Mouse (Mus musculus) lung, adult 2 months (tissue): ENCODE data around the gene Txndc16. TPM values are rescaled to one million over a fixed set of nuclear protein-coding genes. Genes with fewer than 3 reads are reported as not detected.

Experiments
- DNase-seq: peaks from one replicate; pipeline ENCODE4 v3.0.0; 2022
- H3K4me1 ChIP-seq: fragments of 200-500 bp; 2 replicates; pipeline ENCODE4 v1.6.1; 2011; ENCODE audit warnings: low read length; ENCODE audit not compliant: control insufficient read depth, insufficient read depth
- H3K4me3 ChIP-seq: fragments of 200-500 bp; replicated peaks from 2 replicates; pipeline ENCODE3; 2011; ENCODE audit warnings: low read depth, mild to moderate bottlenecking, control low read depth, low read length; ENCODE audit errors: extremely low read depth
- CTCF ChIP-seq: fragments of 200-500 bp; IDR thresholded peaks from 2 replicates; pipeline ENCODE4 v1.5.1; 2011; ENCODE audit warnings: mild to moderate bottlenecking, low read length, control low read depth; ENCODE audit not compliant: insufficient read depth
- POLR2A ChIP-seq: fragments of 200-500 bp; IDR thresholded peaks from 2 replicates; pipeline ENCODE4 v1.6.1; 2011; ENCODE audit warnings: low read depth, mild to moderate bottlenecking, control low read depth, low read length, borderline replicate concordance; ENCODE audit errors: extremely low read depth
- WGBS: fragments of 180-500 bp; shearing (Covaris S2); methylation state at CpG from one replicate; pipeline ENCODE4 v1.1.7; 2018; 5-methylcytosine and 5-hydroxymethylcytosine counted together
- polyA plus RNA-seq: library from polyadenylated mRNA; depleted of rRNA; stranded (reverse); fragments of >200 nt; gene quantifications from 2 replicates; pipeline ENCODE4 v1.2.3, GENCODE M21; 2012

Txndc16 gene
- polyA plus RNA-seq, 1 experiment = 7.4 TPM

DNA sequence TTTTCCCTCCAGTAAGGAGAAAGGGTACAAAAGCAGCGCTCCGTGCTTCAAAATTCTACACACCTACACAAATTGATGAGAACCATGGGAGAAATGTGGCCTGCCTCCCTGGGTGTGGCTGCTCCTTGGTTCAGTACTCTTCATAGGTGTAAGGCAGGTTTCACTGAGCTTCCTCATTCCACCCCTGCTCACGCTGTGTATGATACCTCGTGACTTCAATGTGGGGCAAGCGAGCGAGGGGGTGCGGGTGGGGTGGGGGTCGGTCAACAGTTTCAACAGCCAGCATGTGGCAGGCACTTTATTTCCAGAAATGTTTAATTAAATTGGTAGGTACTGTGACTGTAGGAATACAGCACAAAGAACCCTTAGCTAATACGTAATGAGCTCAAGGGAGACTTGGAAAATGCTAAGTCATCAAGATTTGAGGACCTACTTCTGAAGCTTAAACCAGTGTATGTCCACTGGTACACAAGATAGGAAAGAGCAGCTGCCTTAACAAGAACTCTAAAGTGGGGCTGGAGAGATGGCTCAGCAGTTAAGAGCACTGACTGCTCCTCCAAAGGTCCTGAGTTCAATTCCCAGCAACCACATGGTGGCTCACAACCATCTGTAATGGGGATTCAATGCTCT lies 3.3 kb downstream of the Txndc16 start:
- WGBS = 82% methylated on average over 9 of the region's 9 CpGs
- peaks cover 9% of the 10 kb centered on the region; the same call in 1 of the 2 replicates for H3K4me1 ChIP-seq
- no peak for DNase-seq
- no peak overlapping the region for H3K4me3 ChIP-seq
- no peak for TF ChIP-seq POLR2A

- 95% methylated on average over 1 of the region's 1 CpGs for WGBS
- TF ChIP-seq CTCF (no peak), POLR2A (no peak)
- Histone ChIP-seq H3K4me3 (no peak overlapping the region), H3K4me1 (no peaks in the 10 kb centered on the region)
- DNase-seq = no peak
These were observed 8.7 kb downstream of the Txndc16 start for GRCm38 (mm10) chr14:45211431-45211830.

GRCm38 (mm10) chr14:45210683-45211082 lies 9.4 kb downstream of the Txndc16 start:
- 72% methylated on average over 4 of the region's 4 CpGs for WGBS
- DNase-seq = no peak
- Histone ChIP-seq H3K4me1 (no peaks in the 10 kb centered on the region), H3K4me3 (no peak overlapping the region)
- TF ChIP-seq CTCF (no peak), POLR2A (no peak)

GRCm38 (mm10) chr14:45200607-45201006 lies 19.5 kb downstream of the Txndc16 start:
- DNase-seq = no peak
- Histone ChIP-seq H3K4me1 (no peaks in the 10 kb centered on the region), H3K4me3 (no peak overlapping the region)
- no peak for TF ChIP-seq POLR2A
- no peak for TF ChIP-seq CTCF

DNA sequence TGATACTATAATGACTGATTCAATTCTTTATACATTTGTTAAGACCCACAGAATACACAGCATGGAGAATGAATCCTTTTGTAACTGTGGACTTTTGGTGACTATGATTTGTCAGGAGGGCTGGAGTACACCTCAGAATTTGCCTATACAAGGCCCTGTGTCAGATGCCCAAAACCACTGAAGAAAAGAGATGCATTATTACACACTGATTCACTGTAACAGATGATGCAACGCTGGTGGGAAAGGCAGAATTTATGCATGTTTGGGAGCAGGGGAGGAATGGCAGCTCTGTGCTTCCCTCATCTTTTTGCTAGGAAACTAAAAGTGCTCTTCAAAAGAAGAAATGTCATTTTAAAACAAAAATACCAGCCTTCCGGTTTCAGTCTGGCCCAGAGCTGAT lies 29.1 kb downstream of the Txndc16 start:
- DNase-seq = no peak
- Histone ChIP-seq H3K4me1 (no peaks in the 10 kb centered on the region), H3K4me3 (no peak overlapping the region)
- WGBS = 84% methylated on average over 2 of the region's 2 CpGs
- no peak for TF ChIP-seq POLR2A
- no peak for TF ChIP-seq CTCF

DNA sequence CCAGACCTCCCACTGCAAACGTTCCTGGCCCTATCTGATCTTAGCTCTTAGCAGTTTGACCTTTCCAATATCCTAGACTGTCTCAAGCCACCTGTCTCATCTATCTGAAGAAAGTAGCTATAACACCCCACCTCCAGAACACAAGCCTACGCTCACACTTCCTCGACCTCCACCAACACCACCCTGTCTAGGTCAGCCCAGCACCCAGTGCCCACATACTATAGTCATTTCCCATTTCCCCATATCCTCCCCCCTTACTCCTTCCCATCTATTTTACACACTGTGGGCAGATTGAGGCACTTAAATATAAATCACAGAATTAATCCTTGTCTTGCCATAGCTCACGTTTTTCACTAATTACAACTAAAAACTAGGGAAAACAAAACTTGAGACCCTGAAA lies 38.5 kb downstream of the Txndc16 start:
- 64% methylated on average over 4 of the region's 4 CpGs for WGBS
- TF ChIP-seq CTCF = no peak
- no peak for TF ChIP-seq POLR2A
- Histone ChIP-seq H3K4me3 (no peak overlapping the region), H3K4me1 (no peaks in the 10 kb centered on the region)
- no peak for DNase-seq

DNA sequence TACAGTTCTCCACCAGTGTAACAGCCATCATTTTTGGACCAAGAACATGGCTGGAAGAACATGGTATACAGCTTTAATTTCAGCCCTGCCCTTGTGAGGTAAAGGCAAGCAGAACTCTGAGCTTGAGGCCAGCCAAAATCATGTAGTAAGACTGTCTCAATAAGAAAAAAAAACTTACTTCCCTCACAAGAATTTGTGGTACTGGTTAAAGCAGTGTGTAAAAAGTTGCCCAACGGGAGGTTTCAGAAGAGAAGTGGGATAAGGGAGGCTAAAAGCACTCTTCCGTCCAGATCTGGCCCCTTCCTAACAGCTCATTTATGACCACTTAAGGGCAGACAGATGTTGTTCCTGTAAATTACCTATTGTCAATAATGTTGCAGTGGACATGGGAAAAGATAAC lies 40.5 kb downstream of the Txndc16 start:
- no peak for DNase-seq
- WGBS = 81% methylated on average over 2 of the region's 2 CpGs
- H3K4me1 ChIP-seq = no peaks in the 10 kb centered on the region

DNA sequence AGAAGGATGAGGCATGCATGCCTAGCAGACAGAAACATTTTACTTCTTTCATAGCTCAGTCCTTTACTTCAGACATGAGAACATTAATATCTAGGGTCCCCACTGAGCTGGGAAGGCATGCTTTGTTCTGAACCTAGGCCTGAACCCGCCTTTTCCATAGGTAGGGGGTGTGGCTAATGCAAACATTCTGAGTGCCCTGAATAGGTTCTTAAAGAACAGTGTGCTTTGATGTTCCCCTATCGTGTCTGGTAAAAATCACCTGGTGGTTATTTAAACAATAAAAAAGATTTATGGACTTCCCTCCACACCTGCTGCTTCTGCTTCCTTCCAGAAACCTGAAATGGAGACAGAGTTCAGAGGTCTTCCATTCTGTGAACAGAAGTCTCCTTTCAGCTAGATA lies 40.9 kb downstream of the Txndc16 start:
- no peaks in the 10 kb centered on the region for H3K4me1 ChIP-seq
- no peak for DNase-seq
- H3K4me3 ChIP-seq = no peak overlapping the region
- TF ChIP-seq POLR2A = no peak
- no peak for TF ChIP-seq CTCF
- 72% methylated on average over 2 of the region's 2 CpGs for WGBS

More for the DNA sequence above, 40.5 kb downstream of the Txndc16 start:
- TF ChIP-seq POLR2A (no peak), CTCF (no peak)
- no peak overlapping the region for H3K4me3 ChIP-seq

GRCm38 (mm10) chr14:45175012-45175740 lies 45.0 kb downstream of the Txndc16 start:
- 66% methylated on average over 14 of the region's 14 CpGs for WGBS
- DNase-seq = no peak
- no peaks in the 10 kb centered on the region for H3K4me1 ChIP-seq
- no peak for TF ChIP-seq CTCF
- no peak for TF ChIP-seq POLR2A
- H3K4me3 ChIP-seq = no peak overlapping the region

- 98% methylated on average over 5 of the region's 5 CpGs for WGBS
- H3K4me1 ChIP-seq = no peaks in the 10 kb centered on the region
- DNase-seq = no peak
- TF ChIP-seq POLR2A (no peak), CTCF (no peak)
- no peak overlapping the region for H3K4me3 ChIP-seq
These were observed 47.9 kb downstream of the Txndc16 start for GRCm38 (mm10) chr14:45172260-45172659.
